Mouse (Mus musculus): Measurements from ENCODE around the gene Tmem198b.

Tmem198b gene

GRCm38 (mm10) chr10:128801981-128802495 is 2.1 kb downstream of the Tmem198b start:
- DNase-seq (ENCODE audit: inconsistent ontology term) = no peak

GRCm38 (mm10) chr10:128798676-128799075 is 5.5 kb downstream of the Tmem198b start:
- no peak for DNase-seq (ENCODE audit: inconsistent ontology term)

GRCm38 (mm10) chr10:128795581-128795980 is 8.6 kb downstream of the Tmem198b start:
- DNase-seq (ENCODE audit: inconsistent ontology term) = no peak

- no peak for DNase-seq (ENCODE audit: inconsistent ontology term)
Measured at GRCm38 (mm10) chr10:128794391-128794790, 9.8 kb downstream of the Tmem198b start.

- DNase-seq (ENCODE audit: inconsistent ontology term) = no peak
Measured at GRCm38 (mm10) chr10:128793258-128793657, 10.9 kb downstream of the Tmem198b start.

GRCm38 (mm10) chr10:128792041-128792440 is 12.1 kb downstream of the Tmem198b start:
- DNase-seq (ENCODE audit: inconsistent ontology term) = no peak

GRCm38 (mm10) chr10:128790398-128791124 is 13.6 kb downstream of the Tmem198b start, which contains the start of gene Mmp19:
Gene Mmp19, plus strand, starts transcription at chr10:128790910.
- DNase-seq (ENCODE audit: inconsistent ontology term) = peak; percentile 62

- DNase-seq (ENCODE audit: inconsistent ontology term) = no peak
Measured at GRCm38 (mm10) chr10:128780200-128780599, 24.0 kb downstream of the Tmem198b start.

- peak; percentile 69 for DNase-seq (ENCODE audit: inconsistent ontology term)
Measured at GRCm38 (mm10) chr10:128779011-128779795, 25.0 kb downstream of the Tmem198b start.

GRCm38 (mm10) chr10:128778441-128778840 is 25.7 kb downstream of the Tmem198b start:
- DNase-seq (ENCODE audit: inconsistent ontology term) = no peak

GRCm38 (mm10) chr10:128773685-128774084 is 30.5 kb downstream of the Tmem198b start:
- DNase-seq (ENCODE audit: inconsistent ontology term) = no peak

GRCm38 (mm10) chr10:128772895-128773294 is 31.3 kb downstream of the Tmem198b start:
- DNase-seq (ENCODE audit: inconsistent ontology term) = no peak

All from Muller cell, postnatal 12 days (primary cell).